Mouse (Mus musculus) midbrain, embryonic 14.5 days (tissue): ENCODE measurements around the gene Rplp2. TPM values are rescaled to one million over a fixed set of nuclear protein-coding genes. Genes with fewer than 3 reads are reported as not detected.

Experiments
- ATAC-seq: fragments of 200-750 bp; cut with Nextera tagmentation; 2 replicates; pipeline ENCODE4 v1.8.0; 2017; ENCODE audit warnings: moderate number of reproducible peaks, moderate library complexity; ENCODE audit not compliant: low FRiP score, low TSS enrichment
- DNase-seq: peaks from one replicate; pipeline ENCODE4 v3.0.0-alpha.2; 2015
- H3K27ac ChIP-seq: fragments of 300-500 bp; sonication (generic); replicated peaks from 2 replicates; pipeline ENCODE4 v1.5.1; 2014; ENCODE audit warnings: mild to moderate bottlenecking, low read depth, low read length, moderate library complexity
- H3K27me3 ChIP-seq: fragments of 300-500 bp; sonication (generic); 2 replicates; pipeline ENCODE4 v1.6.1; 2014; ENCODE audit warnings: low read length, control low read depth, mixed read lengths; ENCODE audit not compliant: control insufficient read depth, insufficient read depth
- H3K36me3 ChIP-seq: fragments of 300-500 bp; sonication (generic); 2 replicates; pipeline ENCODE4 v1.6.1; 2014; ENCODE audit warnings: low read length, control low read depth; ENCODE audit not compliant: control insufficient read depth, insufficient read depth
- H3K4me1 ChIP-seq: fragments of 300-500 bp; sonication (generic); 2 replicates; pipeline ENCODE4 v1.6.1; 2014; ENCODE audit warnings: mild to moderate bottlenecking, antibody characterized with exemption, low read length, control low read depth; ENCODE audit not compliant: control insufficient read depth, insufficient read depth
- H3K4me2 ChIP-seq: fragments of 300-500 bp; sonication (generic); 2 replicates; pipeline ENCODE4 v1.6.1; 2014; ENCODE audit warnings: mild to moderate bottlenecking, low read length, moderate library complexity
- H3K4me3 ChIP-seq: fragments of 300-500 bp; sonication (generic); replicated peaks from 2 replicates; pipeline ENCODE4 v1.5.1; 2014; ENCODE audit warnings: low read depth, low read length
- H3K9ac ChIP-seq: fragments of 300-500 bp; sonication (generic); replicated peaks from 2 replicates; pipeline ENCODE4 v1.6.1; 2014; ENCODE audit warnings: mild to moderate bottlenecking, low read length, moderate library complexity
- H3K9me3 ChIP-seq: fragments of 300-500 bp; sonication (generic); 2 replicates; pipeline ENCODE4 v1.6.1; 2016; ENCODE audit warnings: low read length, control low read depth, mixed read lengths; ENCODE audit not compliant: control insufficient read depth
- WGBS: fragments of 180-500 bp; shearing (Covaris S2); extraction: QIAGEN DNeasy Blood & Tissue Kit; methylation state at CpG from one replicate; pipeline ENCODE4 v1.1.7; 2014; 5-methylcytosine and 5-hydroxymethylcytosine counted together
- polyA plus RNA-seq: library from polyadenylated mRNA; unstranded; fragments of >200 nt; fragmentation: Nextera tagmentation; extraction: Ambion mirVana; gene quantifications from 2 replicates; pipeline ENCODE4 v1.2.1, GENCODE M21; 2014

The Rplp2 gene
- polyA plus RNA-seq, 1 experiment from 2014 or later = 772 TPM

- WGBS = 81% methylated on average over 5 of the region's 5 CpGs
- no peak for DNase-seq
- Histone ChIP-seq H3K4me3 (no peak overlapping the region), H3K4me1 (peaks cover 11% of the 10 kb centered on the region; the same call in 1 of the 2 replicates), H3K9me3 (no peaks in the 10 kb centered on the region), H3K36me3 (peaks cover 13% of the 10 kb centered on the region), H3K9ac (no peak overlapping the region), H3K27ac (no peak overlapping the region), H3K4me2 (no peak overlapping the region), H3K27me3 (peaks cover 50% of the 10 kb centered on the region)
- ATAC-seq = no peak
These were observed 12.8 kb downstream of the Rplp2 start for GRCm38 (mm10) chr7:141460001-141460390.

GRCm38 (mm10) chr7:141460391-141461113, 13.4 kb downstream of the Rplp2 start, which contains the start of gene Cracr2b:
TSS of gene Cracr2b (plus strand) at chr7:141461094.
- Histone ChIP-seq H3K27ac (0 out of 2 replicates have a peak within 1 kb of the TSS, but pooled peaks have one; percentile 13), H3K9ac (peak within 1 kb of the TSS; percentile 47; the same call in 1 of the 2 replicates), H3K4me1 (peaks cover 11% of the 10 kb centered on the region; the same call in 1 of the 2 replicates), H3K27me3 (peaks cover 56% of the 10 kb centered on the region), H3K9me3 (no peaks in the 10 kb centered on the region), H3K4me3 (peak within 1 kb of the TSS; percentile 31), H3K36me3 (peaks cover 13% of the 10 kb centered on the region), H3K4me2 (peak within 1 kb of the TSS; percentile 56)
- DNase-seq = no peak
- ATAC-seq = no peak
- WGBS = 74% methylated on average over 15 of the region's 15 CpGs

GRCm38 (mm10) chr7:141461521-141462332, 14.6 kb downstream of the Rplp2 start:
- peaks cover 13% of the 10 kb centered on the region for H3K36me3 ChIP-seq
- WGBS = 3% methylated on average over 59 of the region's 59 CpGs
- no peak for DNase-seq
- H3K4me1 ChIP-seq = no peaks in the 10 kb centered on the region
- peak overlapping the region; percentile 47; the same call in 1 of the 2 replicates for H3K9ac ChIP-seq
- H3K4me2 ChIP-seq = peak overlapping the region; percentile 56
- no peak for ATAC-seq
- H3K27ac ChIP-seq = 0 out of 2 replicates have a peak overlapping the region, but pooled peaks have one; percentile 13
- peaks cover 67% of the 10 kb centered on the region for H3K27me3 ChIP-seq
- H3K4me3 ChIP-seq = peak overlapping the region; percentile 31
- H3K9me3 ChIP-seq = no peaks in the 10 kb centered on the region

GRCm38 (mm10) chr7:141462333-141462821, 15.2 kb downstream of the Rplp2 start:
- no peak overlapping the region for H3K27ac ChIP-seq
- peaks cover 13% of the 10 kb centered on the region for H3K36me3 ChIP-seq
- no peak overlapping the region; the same call in 1 of the 2 replicates for H3K9ac ChIP-seq
- H3K4me1 ChIP-seq = peaks cover 6% of the 10 kb centered on the region; the same call in 1 of the 2 replicates
- no peaks in the 10 kb centered on the region for H3K9me3 ChIP-seq
- peak overlapping the region; percentile 56 for H3K4me2 ChIP-seq
- DNase-seq (no peak), ATAC-seq (no peak)
- peak overlapping the region; percentile 31; the same call in 1 of the 2 replicates for H3K4me3 ChIP-seq
- WGBS = 24% methylated on average over 5 of the region's 5 CpGs
- H3K27me3 ChIP-seq = peaks cover 73% of the 10 kb centered on the region

GRCm38 (mm10) chr7:141463824-141464602, 16.8 kb downstream of the Rplp2 start:
- DNase-seq (no peak), ATAC-seq (no peak)
- WGBS = 17% methylated on average over 12 of the region's 12 CpGs
- H3K4me1 ChIP-seq = peaks cover 21% of the 10 kb centered on the region
- no peak overlapping the region for H3K9ac ChIP-seq
- H3K36me3 ChIP-seq = peaks cover 8% of the 10 kb centered on the region
- H3K4me2 ChIP-seq = peak overlapping the region; percentile 29; the same call in 1 of the 2 replicates
- H3K27ac ChIP-seq = no peak overlapping the region
- H3K4me3 ChIP-seq = 0 out of 2 replicates have a peak overlapping the region, but pooled peaks have one; percentile 12
- H3K9me3 ChIP-seq = no peaks in the 10 kb centered on the region
- H3K27me3 ChIP-seq = peaks cover 73% of the 10 kb centered on the region

- peak overlapping the region; percentile 23; the same call in 1 of the 2 replicates for H3K9ac ChIP-seq
These were observed 17.5 kb downstream of the Rplp2 start for GRCm38 (mm10) chr7:141464603-141465201.

GRCm38 (mm10) chr7:141465388-141466044, 18.3 kb downstream of the Rplp2 start:
- Histone ChIP-seq H3K4me3 (no peak overlapping the region), H3K36me3 (peaks cover 8% of the 10 kb centered on the region), H3K9me3 (no peaks in the 10 kb centered on the region), H3K27ac (no peak overlapping the region), H3K4me2 (no peak overlapping the region), H3K27me3 (peaks cover 67% of the 10 kb centered on the region), H3K9ac (no peak overlapping the region; the same call in 1 of the 2 replicates), H3K4me1 (peaks cover 31% of the 10 kb centered on the region)
- no peak for DNase-seq
- no peak for ATAC-seq
- 36% methylated on average over 10 of the region's 10 CpGs for WGBS

More at GRCm38 (mm10) chr7:141464603-141465201, 17.5 kb downstream of the Rplp2 start:
- Histone ChIP-seq H3K27me3 (peaks cover 73% of the 10 kb centered on the region), H3K4me3 (peak overlapping the region; percentile 12; the same call in 1 of the 2 replicates), H3K4me1 (peaks cover 27% of the 10 kb centered on the region), H3K4me2 (peak overlapping the region; percentile 29), H3K36me3 (peaks cover 1% of the 10 kb centered on the region), H3K9me3 (no peaks in the 10 kb centered on the region), H3K27ac (no peak overlapping the region; the same call in 1 of the 2 replicates)
- DNase-seq (no peak), ATAC-seq (no peak)
- whole genome bisulfite sequencing = 3% methylated on average over 38 of the region's 38 CpGs
